Mouse (Mus musculus): ENCODE results near the gene Clip4. TPM values are rescaled to one million over a fixed set of nuclear protein-coding genes. Genes with fewer than 3 reads are reported as not detected.
A peak's percentile ranks its signal among the peaks of the same experiment; 100 is the strongest.

Clip4 gene
- polyA plus RNA-seq, 1 experiment from 2014 or later: 5.1 TPM

- 94% methylated on average over 3 of the region's 3 CpGs for WGBS
- Histone ChIP-seq H3K27me3 (ENCODE audit: poor library complexity, severe bottlenecking) (no peaks in the 10 kb centered on the region), H3K4me1 (peaks cover 22% of the 10 kb centered on the region), H3K4me3 (no peak overlapping the region), H3K9me3 (no peaks in the 10 kb centered on the region), H3K27ac (peak overlapping the region; percentile 82; the same call in 1 of the 2 replicates), H3K36me3 (replicated peaks) (no peaks in the 10 kb centered on the region)
- DNase-seq (ENCODE audit: extremely low spot score, low spot score): no peak
Measured at GRCm38 (mm10) chr17:71770696-71771095, 2.4 kb downstream of the Clip4 start.

GRCm38 (mm10) chr17:71774173-71774572 is 5.9 kb downstream of the Clip4 start:
- peaks cover 7% of the 10 kb centered on the region; the same call in 1 of the 2 replicates for H3K9me3 ChIP-seq
- no peaks in the 10 kb centered on the region for H3K36me3 ChIP-seq (replicated peaks)
- DNase-seq (ENCODE audit: extremely low spot score, low spot score): no peak
- H3K27ac ChIP-seq: no peak overlapping the region
- no peak overlapping the region for H3K4me3 ChIP-seq
- peaks cover 15% of the 10 kb centered on the region for H3K4me1 ChIP-seq
- no peaks in the 10 kb centered on the region for H3K27me3 ChIP-seq (ENCODE audit: poor library complexity, severe bottlenecking)
- WGBS: 84% methylated on average over 4 of the region's 4 CpGs

- 92% methylated on average over 4 of the region's 4 CpGs for WGBS
- Histone ChIP-seq H3K4me1 (peaks cover 4% of the 10 kb centered on the region), H3K36me3 (replicated peaks) (no peaks in the 10 kb centered on the region), H3K27me3 (ENCODE audit: poor library complexity, severe bottlenecking) (no peaks in the 10 kb centered on the region), H3K27ac (no peak overlapping the region), H3K4me3 (no peak overlapping the region), H3K9me3 (peaks cover 7% of the 10 kb centered on the region; the same call in 1 of the 2 replicates)
- no peak for DNase-seq (ENCODE audit: extremely low spot score, low spot score)
Measured at GRCm38 (mm10) chr17:71775279-71775678, 7.0 kb downstream of the Clip4 start.

GRCm38 (mm10) chr17:71778696-71779095 is 10.4 kb downstream of the Clip4 start:
- Histone ChIP-seq H3K4me3 (no peak overlapping the region), H3K27me3 (ENCODE audit: poor library complexity, severe bottlenecking) (peaks cover 18% of the 10 kb centered on the region), H3K9me3 (peaks cover 7% of the 10 kb centered on the region; the same call in 1 of the 2 replicates), H3K36me3 (replicated peaks) (no peaks in the 10 kb centered on the region), H3K27ac (no peak overlapping the region), H3K4me1 (peaks cover 18% of the 10 kb centered on the region)
- 75% methylated on average over 3 of the region's 3 CpGs for WGBS
- no peak for DNase-seq (ENCODE audit: extremely low spot score, low spot score)

- Histone ChIP-seq H3K4me3 (no peak overlapping the region), H3K4me1 (peaks cover 29% of the 10 kb centered on the region)
- WGBS: 89% methylated on average over 2 of the region's 2 CpGs
Measured at GRCm38 (mm10) chr17:71780490-71780889, 12.2 kb downstream of the Clip4 start.

GRCm38 (mm10) chr17:71780945-71781344 is 12.7 kb downstream of the Clip4 start:
- Histone ChIP-seq H3K27ac (no peak overlapping the region), H3K4me3 (no peak overlapping the region), H3K4me1 (peaks cover 30% of the 10 kb centered on the region), H3K9me3 (peaks cover 7% of the 10 kb centered on the region; the same call in 1 of the 2 replicates), H3K36me3 (replicated peaks) (no peaks in the 10 kb centered on the region), H3K27me3 (ENCODE audit: poor library complexity, severe bottlenecking) (peaks cover 18% of the 10 kb centered on the region)
- DNase-seq (ENCODE audit: extremely low spot score, low spot score): no peak
- WGBS: 84% methylated on average over 4 of the region's 4 CpGs

More at GRCm38 (mm10) chr17:71780490-71780889, 12.2 kb downstream of the Clip4 start:
- H3K36me3 ChIP-seq (replicated peaks): no peaks in the 10 kb centered on the region
- peaks cover 7% of the 10 kb centered on the region; the same call in 1 of the 2 replicates for H3K9me3 ChIP-seq
- H3K27ac ChIP-seq: no peak overlapping the region
- no peak for DNase-seq (ENCODE audit: extremely low spot score, low spot score)
- H3K27me3 ChIP-seq (ENCODE audit: poor library complexity, severe bottlenecking): peaks cover 18% of the 10 kb centered on the region

- H3K9me3 ChIP-seq: peaks cover 7% of the 10 kb centered on the region; the same call in 1 of the 2 replicates
- under 1% methylated on average over 29 of the region's 29 CpGs for WGBS
- H3K4me1 ChIP-seq: peaks cover 30% of the 10 kb centered on the region
- H3K4me3 ChIP-seq: peak overlapping the region; percentile 87
- DNase-seq (ENCODE audit: extremely low spot score, low spot score): peak; percentile 51
- no peaks in the 10 kb centered on the region for H3K36me3 ChIP-seq (replicated peaks)
- H3K27ac ChIP-seq: peak overlapping the region; percentile 95
- peaks cover 18% of the 10 kb centered on the region for H3K27me3 ChIP-seq (ENCODE audit: poor library complexity, severe bottlenecking)
Measured at GRCm38 (mm10) chr17:71782242-71782698, 14.0 kb downstream of the Clip4 start.

- peak; percentile 49 for DNase-seq (ENCODE audit: extremely low spot score, low spot score)
- Histone ChIP-seq H3K4me3 (peak overlapping the region; percentile 87), H3K4me1 (peaks cover 30% of the 10 kb centered on the region), H3K27ac (peak overlapping the region; percentile 95), H3K36me3 (replicated peaks) (no peaks in the 10 kb centered on the region), H3K27me3 (ENCODE audit: poor library complexity, severe bottlenecking) (peaks cover 18% of the 10 kb centered on the region), H3K9me3 (peaks cover 7% of the 10 kb centered on the region; the same call in 1 of the 2 replicates)
- 1% methylated on average over 58 of the region's 59 CpGs for WGBS
Measured at GRCm38 (mm10) chr17:71782699-71783365, 14.6 kb downstream of the Clip4 start.

- Histone ChIP-seq H3K4me1 (peaks cover 30% of the 10 kb centered on the region), H3K36me3 (replicated peaks) (peaks cover under 1% of the 10 kb centered on the region; the same call in 1 of the 2 replicates), H3K4me3 (peak overlapping the region; percentile 87), H3K27me3 (ENCODE audit: poor library complexity, severe bottlenecking) (peaks cover 18% of the 10 kb centered on the region), H3K27ac (peak overlapping the region; percentile 95), H3K9me3 (peaks cover 5% of the 10 kb centered on the region; the same call in 1 of the 2 replicates)
- DNase-seq (ENCODE audit: extremely low spot score, low spot score): no peak
- WGBS: 13% methylated on average over 10 of the region's 10 CpGs
Measured at GRCm38 (mm10) chr17:71783366-71783735, 15.1 kb downstream of the Clip4 start.

GRCm38 (mm10) chr17:71786456-71786855 is 18.2 kb downstream of the Clip4 start:
- no peaks in the 10 kb centered on the region for H3K9me3 ChIP-seq
- H3K27ac ChIP-seq: no peak overlapping the region
- DNase-seq (ENCODE audit: extremely low spot score, low spot score): no peak
- no peak overlapping the region for H3K4me3 ChIP-seq
- H3K4me1 ChIP-seq: peaks cover 30% of the 10 kb centered on the region
- H3K27me3 ChIP-seq (ENCODE audit: poor library complexity, severe bottlenecking): peaks cover 10% of the 10 kb centered on the region
- peaks cover 26% of the 10 kb centered on the region for H3K36me3 ChIP-seq (replicated peaks)

- no peaks in the 10 kb centered on the region for H3K27me3 ChIP-seq (ENCODE audit: poor library complexity, severe bottlenecking)
- no peaks in the 10 kb centered on the region for H3K4me1 ChIP-seq
- DNase-seq (ENCODE audit: extremely low spot score, low spot score): no peak
- H3K27ac ChIP-seq: no peak overlapping the region
- WGBS: 92% methylated on average over 4 of the region's 4 CpGs
- no peaks in the 10 kb centered on the region for H3K9me3 ChIP-seq
- H3K36me3 ChIP-seq (replicated peaks): peaks cover 70% of the 10 kb centered on the region
- no peak overlapping the region for H3K4me3 ChIP-seq
Measured at GRCm38 (mm10) chr17:71791109-71791508, 22.8 kb downstream of the Clip4 start.

- no peak for DNase-seq (ENCODE audit: extremely low spot score, low spot score)
- Histone ChIP-seq H3K36me3 (replicated peaks) (peaks cover 73% of the 10 kb centered on the region), H3K4me3 (no peak overlapping the region), H3K27me3 (ENCODE audit: poor library complexity, severe bottlenecking) (no peaks in the 10 kb centered on the region), H3K4me1 (no peaks in the 10 kb centered on the region), H3K27ac (no peak overlapping the region), H3K9me3 (no peaks in the 10 kb centered on the region)
- 91% methylated on average over 4 of the region's 4 CpGs for WGBS
Measured at GRCm38 (mm10) chr17:71791622-71792021, 23.3 kb downstream of the Clip4 start.

GRCm38 (mm10) chr17:71795521-71796205 is 27.4 kb downstream of the Clip4 start:
- H3K36me3 ChIP-seq (replicated peaks): peaks cover 80% of the 10 kb centered on the region
- WGBS: 91% methylated on average over 15 of the region's 15 CpGs
- no peak for DNase-seq (ENCODE audit: extremely low spot score, low spot score)
- no peaks in the 10 kb centered on the region for H3K27me3 ChIP-seq (ENCODE audit: poor library complexity, severe bottlenecking)
- H3K9me3 ChIP-seq: no peaks in the 10 kb centered on the region
- H3K27ac ChIP-seq: no peak overlapping the region
- H3K4me1 ChIP-seq: no peaks in the 10 kb centered on the region
- H3K4me3 ChIP-seq: no peak overlapping the region

All from forebrain, embryonic 10.5 days (tissue).